Mouse (Mus musculus): Measurements from ENCODE around the gene Hsd17b7.

Hsd17b7 gene

GRCm38 (mm10) chr1:169934005-169934725 is 34.9 kb downstream of the Hsd17b7 start:
- DNase-seq: peak; percentile 22

GRCm38 (mm10) chr1:169932122-169932746 is 36.8 kb downstream of the Hsd17b7 start:
- DNase-seq: no peak

GRCm38 (mm10) chr1:169931698-169932097 is 37.3 kb downstream of the Hsd17b7 start:
- DNase-seq: no peak

GRCm38 (mm10) chr1:169928454-169928971 is 40.5 kb downstream of the Hsd17b7 start, which contains the start of gene Ccdc190:
Gene Ccdc190 (plus strand): TSS chr1:169928648.
- DNase-seq: no peak

- no peak for DNase-seq
Measured at GRCm38 (mm10) chr1:169927753-169928369, 41.2 kb downstream of the Hsd17b7 start.

GRCm38 (mm10) chr1:169924567-169924966 is 44.5 kb downstream of the Hsd17b7 start:
- no peak for DNase-seq

GRCm38 (mm10) chr1:169921710-169922211 is 47.3 kb downstream of the Hsd17b7 start:
- DNase-seq: peak; percentile 7

GRCm38 (mm10) chr1:169919211-169919610 is 49.8 kb downstream of the Hsd17b7 start:
- DNase-seq: peak; percentile 37

GRCm38 (mm10) chr1:169917998-169918397 is 51.0 kb downstream of the Hsd17b7 start:
- DNase-seq: peak; percentile 3

- DNase-seq: no peak
Measured at GRCm38 (mm10) chr1:169917115-169917796, 51.8 kb downstream of the Hsd17b7 start.

- DNase-seq: no peak
Measured at GRCm38 (mm10) chr1:169916659-169917058, 52.4 kb downstream of the Hsd17b7 start.

GRCm38 (mm10) chr1:169911526-169911925 is 57.5 kb downstream of the Hsd17b7 start:
- no peak for DNase-seq

GRCm38 (mm10) chr1:169910751-169911150 is 58.3 kb downstream of the Hsd17b7 start:
- DNase-seq: no peak

GRCm38 (mm10) chr1:169909659-169910058 is 59.4 kb downstream of the Hsd17b7 start:
- DNase-seq: no peak

GRCm38 (mm10) chr1:169909163-169909562 is 59.9 kb downstream of the Hsd17b7 start:
- DNase-seq: no peak

GRCm38 (mm10) chr1:169900771-169901336 is 68.2 kb downstream of the Hsd17b7 start:
- DNase-seq: no peak
